Mouse (Mus musculus) ES-E14 (cell line): ENCODE data around the gene Mrpl24.

Experiments
- CHD2 ChIP-seq: IDR thresholded peaks from 2 replicates; pipeline ENCODE4 v1.6.1; 2014; ENCODE audit warnings: mild to moderate bottlenecking, low read depth, low read length, inconsistent platforms
- HCFC1 ChIP-seq: IDR thresholded peaks from 2 replicates; pipeline ENCODE4 v1.6.1; 2012; ENCODE audit warnings: low read length, inconsistent platforms, borderline replicate concordance; ENCODE audit not compliant: insufficient read depth
- MAFK ChIP-seq: IDR thresholded peaks from 2 replicates; pipeline ENCODE4 v1.6.1; 2014; ENCODE audit warnings: mild to moderate bottlenecking, low read depth, low read length, inconsistent platforms; ENCODE audit not compliant: insufficient read depth
- ZNF384 ChIP-seq: IDR thresholded peaks from 2 replicates; pipeline ENCODE4 v1.6.1; 2012; ENCODE audit warnings: low read depth, low read length, inconsistent platforms

- TF ChIP-seq ZNF384 = no peak
- no peak for TF ChIP-seq CHD2
- no peak for TF ChIP-seq MAFK
- no peak for TF ChIP-seq HCFC1
Observed at GRCm38 (mm10) chr3:87942471-87942870, 23.2 kb downstream of the Mrpl24 start.
